Mouse (Mus musculus) kidney, adult 2 months (tissue): ENCODE results near the gene Gm49322.

Experiments used
- CTCF ChIP-seq: fragments of 200-500 bp; conservative IDR thresholded peaks from 2 replicates; pipeline ENCODE4 v1.5.1; 2011; ENCODE audit warnings: low read depth, mild to moderate bottlenecking, control low read depth, low read length, moderate library complexity, mixed read lengths; ENCODE audit not compliant: insufficient read depth, insufficient read length
- POLR2A ChIP-seq: fragments of 200-500 bp; IDR thresholded peaks from one replicate; pipeline ENCODE4 v1.6.1; 2011; ENCODE audit warnings: low read depth, low read length, control low read depth

GRCm38 (mm10) chr10:80584045-80584488 is 21.8 kb upstream of the Gm49322 start:
- TF ChIP-seq CTCF = no peak
- no peak for TF ChIP-seq POLR2A
